Mouse (Mus musculus): ENCODE measurements around the gene Nanos2. TPM values are rescaled to one million over a fixed set of nuclear protein-coding genes. Genes with fewer than 3 reads are reported as not detected.

Gene Nanos2
- polyA plus RNA-seq, 1 experiment, result not detected

- 69% methylated on average over 6 of the region's 6 CpGs for WGBS
- no peak for DNase-seq (ENCODE audit: low read depth, low spot score)
Measured at GRCm38 (mm10) chr7:18988780-18989179, 1.6 kb downstream of the Nanos2 start.

- DNase-seq (ENCODE audit: low read depth, low spot score), result no peak
- WGBS, result 11% methylated on average over 5 of the region's 5 CpGs
Measured at GRCm38 (mm10) chr7:18989995-18990394, 2.8 kb downstream of the Nanos2 start.

- under 1% methylated on average over 37 of the region's 37 CpGs for WGBS
- peak; percentile 100 for DNase-seq (ENCODE audit: low read depth, low spot score)
Measured at GRCm38 (mm10) chr7:18990601-18991295, 3.5 kb downstream of the Nanos2 start, which contains the start of gene Mypop. Gene Mypop, plus strand, starts transcription at chr7:18991245.

GRCm38 (mm10) chr7:18991660-18992293 is 4.6 kb downstream of the Nanos2 start:
- WGBS, result 2% methylated on average over 59 of the region's 59 CpGs
- DNase-seq (ENCODE audit: low read depth, low spot score), result no peak

- 4% methylated on average over 31 of the region's 31 CpGs for WGBS
Measured at GRCm38 (mm10) chr7:18992294-18992675, 5.1 kb downstream of the Nanos2 start.

GRCm38 (mm10) chr7:18993036-18993435 is 5.8 kb downstream of the Nanos2 start:
- WGBS, result 92% methylated on average over 5 of the region's 5 CpGs

More at GRCm38 (mm10) chr7:18992294-18992675, 5.1 kb downstream of the Nanos2 start:
- DNase-seq (ENCODE audit: low read depth, low spot score), result no peak

GRCm38 (mm10) chr7:18998835-18999234 is 11.6 kb downstream of the Nanos2 start:
- no peak for DNase-seq (ENCODE audit: low read depth, low spot score)
- WGBS, result 50% methylated on average over 9 of the region's 9 CpGs

More at GRCm38 (mm10) chr7:18993036-18993435, 5.8 kb downstream of the Nanos2 start:
- DNase-seq (ENCODE audit: low read depth, low spot score), result no peak

- no peak for DNase-seq (ENCODE audit: low read depth, low spot score)
Measured at GRCm38 (mm10) chr7:19000421-19000820, 13.2 kb downstream of the Nanos2 start.

GRCm38 (mm10) chr7:19001066-19001806 is 14.0 kb downstream of the Nanos2 start:
- 18% methylated on average over 18 of the region's 18 CpGs for WGBS
- DNase-seq (ENCODE audit: low read depth, low spot score), result no peak

More at GRCm38 (mm10) chr7:19000421-19000820, 13.2 kb downstream of the Nanos2 start:
- 42% methylated on average over 10 of the region's 10 CpGs for WGBS

GRCm38 (mm10) chr7:19001807-19002085 is 14.5 kb downstream of the Nanos2 start:
- no peak for DNase-seq (ENCODE audit: low read depth, low spot score)
- 18% methylated on average over 3 of the region's 3 CpGs for WGBS

- DNase-seq (ENCODE audit: low read depth, low spot score), result no peak
- 4% methylated on average over 4 of the region's 4 CpGs for WGBS
Measured at GRCm38 (mm10) chr7:19002115-19002514, 14.9 kb downstream of the Nanos2 start.

- WGBS, result under 1% methylated on average over 17 of the region's 17 CpGs
- peak; percentile 95 for DNase-seq (ENCODE audit: low read depth, low spot score)
Measured at GRCm38 (mm10) chr7:19002848-19003498, 15.8 kb downstream of the Nanos2 start.

GRCm38 (mm10) chr7:19003902-19004630 is 16.9 kb downstream of the Nanos2 start, which contains the start of gene Irf2bp1:
Gene Irf2bp1, plus strand, starts transcription at chr7:19004044.
- WGBS, result under 1% methylated on average over 82 of the region's 90 CpGs
- DNase-seq (ENCODE audit: low read depth, low spot score), result no peak

- 2% methylated on average over 34 of the region's 34 CpGs for WGBS
- DNase-seq (ENCODE audit: low read depth, low spot score), result no peak
Measured at GRCm38 (mm10) chr7:19004631-19005079, 17.5 kb downstream of the Nanos2 start.

GRCm38 (mm10) chr7:19005417-19006121 is 18.4 kb downstream of the Nanos2 start:
- 37% methylated on average over 34 of the region's 34 CpGs for WGBS
- DNase-seq (ENCODE audit: low read depth, low spot score), result no peak

- 3% methylated on average over 12 of the region's 12 CpGs for WGBS
- DNase-seq (ENCODE audit: low read depth, low spot score), result no peak
Measured at GRCm38 (mm10) chr7:19006476-19006875, 19.3 kb downstream of the Nanos2 start.

- no peak for DNase-seq (ENCODE audit: low read depth, low spot score)
- WGBS, result 28% methylated on average over 13 of the region's 13 CpGs
Measured at GRCm38 (mm10) chr7:19007026-19007977, 20.1 kb downstream of the Nanos2 start.

GRCm38 (mm10) chr7:19010581-19010980 is 23.4 kb downstream of the Nanos2 start:
- 57% methylated on average over 7 of the region's 7 CpGs for WGBS
- DNase-seq (ENCODE audit: low read depth, low spot score), result no peak

All from large intestine, adult 2 months (tissue).